Mouse (Mus musculus) heart, postnatal 4 days (tissue): ENCODE measurements around the gene Itga1. TPM values are rescaled to one million over a fixed set of nuclear protein-coding genes. Genes with fewer than 3 reads are reported as not detected.
A peak's percentile ranks its signal among the peaks of the same experiment; 100 is the strongest.

Source experiments
- DNase-seq: peaks from one replicate; pipeline ENCODE4 v3.0.0; 2021
- total RNA-seq, 2 experiments: library from RNA; stranded (reverse); gene quantifications; 2 replicates each; pipeline ENCODE4 v1.2.3; 2021

Itga1 gene
- total RNA-seq, 2 experiments from 2014 or later = 82.4 to 86.8 TPM

DNA sequence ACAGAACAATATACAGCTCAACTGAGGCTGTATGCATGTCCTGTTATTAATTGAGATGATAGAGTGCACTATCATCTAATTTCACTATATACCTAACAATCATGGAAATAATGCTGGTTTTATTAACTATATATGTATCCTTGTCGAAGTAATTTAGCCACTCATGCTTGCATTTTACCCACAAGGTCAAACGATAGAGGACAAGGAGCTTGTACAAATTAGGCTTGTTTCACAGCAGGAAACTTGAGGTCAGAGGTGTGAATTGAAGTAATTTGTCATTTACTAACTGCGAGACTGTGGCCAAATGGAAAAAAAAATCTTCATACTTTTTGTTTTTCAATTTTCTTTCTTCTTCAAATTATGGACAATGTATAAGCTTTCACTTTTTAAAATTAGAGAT is 3.5 kb downstream of the Itga1 start:
- no peak for DNase-seq

DNA sequence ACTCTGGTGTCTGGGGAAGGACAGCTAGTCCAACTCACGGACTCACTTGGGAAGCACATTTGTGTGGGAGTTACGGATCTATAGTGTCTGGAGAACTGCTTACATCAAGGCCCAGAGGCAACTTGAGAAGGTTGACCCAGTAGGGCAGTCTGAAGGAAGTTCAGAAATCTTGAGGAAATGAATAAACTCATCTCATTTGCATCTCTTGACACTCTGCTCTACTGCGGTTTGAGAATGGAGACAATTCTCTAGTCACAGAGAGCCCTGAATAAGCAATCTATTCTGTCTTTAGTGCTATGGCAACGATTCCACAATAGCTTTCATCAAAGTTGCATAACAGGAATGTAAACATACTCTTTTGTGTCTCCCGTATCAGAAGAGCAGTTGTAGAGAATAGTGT is 4.8 kb downstream of the Itga1 start:
- DNase-seq = no peak

DNA sequence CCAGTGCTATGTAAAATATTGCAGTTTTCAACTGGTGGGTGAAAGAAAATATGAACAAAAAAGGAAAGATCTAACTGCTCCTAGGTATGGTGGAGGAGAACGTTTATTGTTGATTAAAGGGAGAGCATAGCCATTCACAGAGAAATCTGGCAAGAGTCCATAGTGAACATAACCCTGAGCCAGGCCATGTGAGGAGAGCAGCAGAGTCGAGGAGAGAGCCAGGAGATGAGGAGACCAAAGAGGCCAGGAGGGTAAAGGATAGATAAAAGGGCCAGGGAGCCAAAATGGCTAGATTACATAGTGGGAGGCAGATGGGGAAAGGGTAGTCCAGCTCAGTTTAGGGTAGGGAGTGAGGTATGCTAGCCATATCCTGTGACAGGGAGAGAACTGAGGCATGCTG is 5.5 kb downstream of the Itga1 start:
- DNase-seq = no peak

DNA sequence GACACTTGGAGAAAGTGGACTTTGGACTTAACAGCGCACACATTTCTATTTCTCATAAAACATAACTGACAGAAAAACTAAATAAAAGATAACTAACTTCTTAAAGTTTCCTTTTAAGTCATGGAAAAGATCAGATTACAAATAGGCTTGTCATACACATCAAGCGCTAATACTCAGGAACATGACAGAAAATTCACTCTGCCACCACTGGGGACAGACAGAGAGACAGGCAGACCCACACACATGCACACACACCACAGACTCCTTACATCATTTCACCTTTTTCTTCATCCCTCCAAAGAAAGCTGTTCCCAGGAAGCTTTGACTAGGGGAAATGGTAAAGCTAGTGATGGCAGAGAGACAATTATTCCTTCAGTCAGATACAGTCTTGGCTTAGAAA is 6.4 kb downstream of the Itga1 start:
- DNase-seq = no peak

DNA sequence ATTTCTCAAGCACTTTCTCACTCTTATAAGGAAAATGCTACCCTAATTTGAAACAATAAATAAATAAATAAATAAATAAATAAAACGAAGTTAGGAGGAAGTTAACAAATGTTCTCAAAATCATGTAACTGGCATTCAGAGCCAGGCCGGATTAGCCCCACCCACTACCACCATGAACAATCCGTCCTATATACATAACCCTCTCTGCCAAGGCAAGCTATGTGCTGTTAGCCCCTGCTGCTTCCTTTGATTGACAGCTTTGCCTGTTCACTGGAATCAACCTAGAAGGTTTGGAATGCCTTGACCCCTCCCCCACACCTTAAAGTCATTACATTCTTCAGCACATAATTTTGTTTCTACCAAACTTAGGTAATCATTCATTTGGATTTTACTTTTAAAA is 10.3 kb downstream of the Itga1 start:
- DNase-seq = no peak

DNA sequence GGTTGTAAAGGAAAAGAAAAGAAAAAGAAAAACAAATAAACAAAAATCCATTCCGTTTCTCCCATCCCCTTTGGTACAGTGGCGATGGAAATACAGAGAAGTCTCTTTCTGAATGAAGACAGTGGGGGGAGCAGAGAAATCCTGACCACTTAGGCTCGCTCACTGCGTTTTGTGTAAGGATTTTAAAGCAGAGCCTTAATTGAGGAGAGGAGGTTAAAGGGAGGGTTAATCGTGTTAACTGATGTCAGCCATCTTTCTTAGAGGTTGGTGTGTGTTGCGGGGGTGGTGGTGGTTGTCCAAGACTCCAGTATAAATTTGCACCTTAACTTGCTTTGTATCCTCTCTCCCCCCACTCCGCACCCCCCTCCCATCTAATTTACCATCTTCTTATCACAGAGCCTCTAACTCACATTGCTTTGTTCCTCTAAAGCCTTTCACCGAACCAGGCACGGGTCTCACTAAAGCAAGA is 10.8 kb downstream of the Itga1 start:
- DNase-seq = no peak

DNA sequence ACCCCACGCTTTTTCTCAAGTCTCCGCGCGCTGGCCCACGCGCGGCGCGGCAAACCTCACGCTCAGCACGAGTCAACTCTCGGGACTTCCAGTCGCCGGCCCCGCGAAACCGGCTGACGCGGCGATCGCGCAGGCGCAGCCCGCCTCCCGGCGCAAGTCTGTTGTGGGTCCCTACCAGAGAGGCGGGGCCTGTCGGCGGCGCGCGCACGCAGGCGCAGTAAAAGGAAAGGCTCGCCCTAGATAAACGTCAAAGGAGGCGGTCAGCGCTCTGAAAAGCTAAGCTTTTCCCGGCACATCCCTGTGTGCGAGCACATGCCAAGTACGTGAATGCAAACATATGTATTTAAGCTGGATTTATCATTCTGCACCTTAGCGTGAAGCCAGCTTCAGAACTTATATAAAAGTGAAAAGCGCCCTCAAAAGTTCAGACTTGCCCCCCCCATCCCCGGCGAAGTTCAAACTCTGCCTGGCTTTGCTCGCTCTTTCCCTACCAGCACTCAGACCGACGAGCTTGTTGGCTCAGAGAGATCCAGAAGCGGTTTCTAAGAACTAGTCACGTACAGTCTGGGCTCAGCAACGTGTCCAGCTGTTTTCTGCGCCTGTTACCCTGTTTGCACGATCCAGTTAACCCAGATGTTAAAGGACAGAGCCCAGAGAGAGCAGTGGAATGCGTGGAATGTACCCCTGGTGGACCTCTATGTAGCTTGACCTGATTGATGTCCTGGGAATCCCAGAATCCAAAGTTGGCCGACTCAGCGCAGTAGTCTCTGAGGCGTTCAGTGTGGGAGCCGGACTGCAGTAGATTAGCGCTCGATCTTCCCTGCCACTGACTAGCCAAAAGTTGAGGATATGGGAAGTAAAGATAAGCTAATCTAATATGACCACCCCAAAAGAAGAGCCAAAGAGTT is 11.4 kb downstream of the Itga1 start, which contains the start of gene Pelo:
Gene Pelo, minus strand, starts transcription at position 118 of the 908 bp plus-strand sequence.
- DNase-seq = peak; percentile 97

DNA sequence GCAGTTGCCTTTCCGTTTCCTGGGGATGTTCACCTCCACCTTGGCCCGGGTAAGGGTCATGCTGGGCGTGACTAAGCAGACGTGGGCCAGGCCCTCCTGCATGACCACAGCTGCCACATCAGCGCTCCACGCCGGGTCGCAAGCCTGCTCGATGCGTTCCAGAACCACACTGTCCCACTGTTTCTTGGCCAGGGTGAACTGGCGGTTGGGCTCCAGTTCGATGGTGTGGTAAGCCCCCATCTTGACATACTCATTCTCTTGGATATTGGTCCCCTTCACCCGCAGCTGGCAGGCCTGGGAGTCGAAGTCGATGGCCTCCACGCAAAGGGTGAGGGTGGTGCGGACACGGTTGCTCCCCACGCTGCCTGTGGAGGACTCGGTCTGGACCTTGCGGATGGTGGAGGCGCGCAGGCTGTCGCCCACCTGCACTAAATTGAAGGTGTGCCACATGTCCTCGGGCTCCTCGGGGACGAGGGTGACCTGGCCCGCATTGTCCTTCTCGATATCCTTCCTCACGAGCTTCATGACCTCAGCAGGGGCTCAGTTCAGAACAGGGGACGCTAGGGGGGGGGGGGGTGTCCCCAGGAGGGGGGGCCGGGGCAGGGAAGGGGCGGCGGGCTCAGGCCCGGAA is 12.3 kb downstream of the Itga1 start:
- peak; percentile 51 for DNase-seq

DNA sequence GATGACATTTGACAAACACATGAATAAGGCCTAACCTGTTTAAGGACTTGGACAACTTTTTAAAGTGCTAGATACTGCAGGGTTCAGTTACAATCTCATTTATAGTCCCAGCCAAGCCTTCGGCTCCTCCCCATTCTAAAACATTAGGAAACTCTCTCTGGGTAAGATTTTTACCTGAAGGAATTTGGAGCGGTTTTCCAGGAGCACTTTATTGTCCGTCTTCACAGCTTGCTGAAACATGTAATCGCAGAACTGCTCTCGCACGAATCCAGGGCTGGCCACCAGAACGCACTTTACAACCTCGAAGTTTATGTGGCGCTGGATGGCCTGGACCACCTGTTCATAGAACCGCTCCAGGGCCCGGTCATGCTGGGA is 12.8 kb downstream of the Itga1 start:
- no peak for DNase-seq

DNA sequence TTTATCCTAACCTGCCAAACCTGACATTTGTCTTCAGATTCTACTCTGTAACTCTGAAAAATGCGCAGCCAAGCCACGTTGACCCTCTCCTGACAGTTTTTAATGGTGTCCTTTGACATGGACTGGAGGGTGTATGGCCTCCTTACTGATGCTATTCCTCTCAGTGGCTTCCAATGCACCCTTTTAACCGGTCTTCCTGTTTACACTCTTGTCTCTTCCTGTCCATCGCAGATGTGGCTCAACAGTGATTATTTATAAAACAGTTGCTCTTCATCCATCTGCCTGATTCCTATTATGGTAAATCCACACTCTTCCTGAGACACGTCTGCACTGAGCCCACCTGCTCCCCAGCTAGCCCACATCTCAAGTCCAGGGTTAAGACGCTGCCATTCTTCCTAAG is 15.8 kb downstream of the Itga1 start:
- no peak for DNase-seq

DNA sequence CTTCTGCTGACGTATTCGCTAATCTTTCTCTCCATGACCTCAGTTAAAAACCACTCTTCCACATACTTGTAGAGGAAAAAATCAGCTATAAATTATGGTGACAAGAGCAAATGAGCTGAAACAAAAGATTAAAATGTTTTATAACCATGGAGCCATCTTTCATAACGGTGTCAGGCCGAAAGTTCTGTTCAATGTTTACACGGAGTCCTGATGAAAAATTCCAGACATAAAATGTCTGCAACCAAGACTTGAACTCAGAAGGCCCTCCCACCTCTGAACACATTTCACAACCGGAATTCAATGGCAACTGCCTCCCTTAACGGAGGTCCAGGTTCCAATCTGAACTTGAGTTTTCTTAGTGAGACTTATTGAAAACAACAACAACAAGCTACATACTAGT is 19.4 kb downstream of the Itga1 start:
- DNase-seq = no peak

DNA sequence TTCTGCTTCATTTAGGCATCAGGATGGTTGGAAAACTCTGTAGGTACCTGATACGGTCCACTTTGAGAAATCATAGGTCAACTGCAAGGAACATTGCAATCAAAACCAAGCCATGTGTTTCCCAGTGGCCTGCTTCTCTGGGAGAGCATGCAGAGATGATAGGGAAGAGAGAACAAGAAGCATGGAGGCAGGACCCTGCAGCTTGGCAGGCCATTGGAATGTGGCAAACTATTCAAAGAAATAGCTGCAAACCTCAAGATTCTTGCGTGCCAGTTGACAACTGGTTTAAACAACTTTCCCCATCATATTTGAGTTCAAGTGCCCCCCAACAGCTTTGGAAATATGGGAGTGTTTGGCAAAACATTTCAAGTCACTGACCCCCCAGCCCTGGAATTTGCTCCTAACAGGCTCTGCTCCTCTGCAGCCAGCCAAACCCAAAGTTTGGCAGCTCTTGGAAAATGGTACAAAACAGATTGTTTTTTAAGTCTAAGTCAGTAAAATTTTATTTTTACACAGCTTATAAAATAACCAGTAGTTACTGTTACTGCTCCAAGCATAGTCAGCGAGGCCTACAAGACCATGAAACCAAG is 21.7 kb downstream of the Itga1 start:
- DNase-seq = no peak

DNA sequence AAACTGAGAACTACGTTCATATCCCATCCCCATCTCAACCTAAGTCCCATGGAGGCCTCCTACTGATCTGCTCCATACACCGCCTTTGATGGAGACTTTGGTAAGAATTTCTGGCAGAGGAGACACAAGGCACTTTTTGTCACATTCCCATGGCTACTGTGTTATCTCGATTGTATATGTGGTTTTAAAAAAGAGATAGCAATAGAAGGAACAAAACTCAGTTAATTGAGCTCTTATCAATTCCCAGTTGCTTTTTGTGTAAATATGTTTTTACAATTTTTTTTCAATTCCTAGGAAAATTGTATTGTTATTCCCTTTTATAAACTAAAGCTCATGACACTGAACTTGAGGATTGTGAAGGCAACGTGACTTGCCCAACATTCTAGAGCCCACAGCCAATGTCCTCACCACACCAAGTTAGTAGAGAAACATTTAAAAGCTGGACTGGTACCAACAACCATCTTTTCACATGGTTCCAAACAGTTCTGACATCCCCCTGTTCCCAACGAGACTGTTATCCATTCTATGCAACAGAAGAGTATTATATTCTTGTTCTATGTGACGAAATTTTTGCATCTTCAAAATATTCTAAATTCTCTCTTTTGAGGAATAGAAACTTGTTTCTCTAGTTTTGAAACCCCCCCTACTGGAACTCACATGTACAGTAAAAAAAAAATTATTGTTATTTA is 22.6 kb downstream of the Itga1 start:
- DNase-seq = no peak

DNA sequence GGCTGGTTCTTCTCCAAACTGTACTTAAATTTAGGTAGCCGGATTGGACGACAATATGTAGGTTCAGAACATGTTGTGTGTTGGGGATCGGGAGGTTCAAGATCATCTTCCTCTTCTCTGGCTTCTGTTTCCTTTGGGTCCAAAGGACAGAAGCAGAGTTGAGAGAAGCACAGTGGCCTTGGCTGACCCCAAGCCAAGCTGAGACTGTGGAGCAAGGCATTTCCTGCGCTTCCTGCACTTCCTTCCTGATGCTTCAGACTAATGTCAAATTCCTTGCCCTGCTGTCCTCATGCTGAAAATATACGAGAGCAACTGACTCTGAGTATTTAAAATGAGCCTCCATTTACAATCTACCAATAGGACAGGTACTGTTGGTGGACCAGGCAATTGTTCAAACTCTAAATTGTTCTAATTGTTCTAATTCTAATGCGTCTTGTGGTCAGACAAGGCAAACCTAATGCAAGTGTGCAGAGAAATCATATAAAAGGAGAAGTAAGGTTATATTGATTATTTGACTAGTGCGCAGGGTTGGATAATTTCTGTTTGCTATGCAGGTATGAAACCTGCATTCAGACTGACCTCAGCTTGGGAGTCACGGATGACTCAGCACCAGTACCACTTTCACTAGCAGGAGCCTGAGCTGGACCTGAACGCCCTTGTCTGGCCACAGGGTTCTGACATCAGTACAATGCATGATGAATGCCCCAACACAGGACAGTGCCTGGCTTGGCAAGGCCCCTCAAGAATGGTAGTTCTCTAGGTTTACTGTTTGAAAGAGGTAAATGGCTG is 24.2 kb downstream of the Itga1 start:
- no peak for DNase-seq

DNA sequence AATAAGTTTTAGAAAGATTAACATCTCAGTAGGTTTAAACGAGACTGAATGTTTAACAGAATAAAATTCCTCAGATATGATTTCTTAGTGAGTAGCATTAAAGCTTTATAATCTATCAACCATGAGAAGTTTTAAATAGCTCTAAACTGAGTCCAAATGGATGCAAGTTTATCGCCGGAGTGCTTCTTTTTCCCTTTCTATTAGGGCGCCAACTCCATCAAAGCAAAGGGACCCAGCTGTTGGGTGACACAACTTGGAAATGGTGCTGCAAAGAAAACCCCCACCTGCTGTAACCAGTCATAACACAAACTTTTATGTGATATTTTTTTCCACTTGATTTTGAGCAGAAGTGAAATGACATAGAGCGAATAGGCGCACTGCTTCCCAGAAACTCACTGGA is 29.4 kb downstream of the Itga1 start:
- no peak for DNase-seq

DNA sequence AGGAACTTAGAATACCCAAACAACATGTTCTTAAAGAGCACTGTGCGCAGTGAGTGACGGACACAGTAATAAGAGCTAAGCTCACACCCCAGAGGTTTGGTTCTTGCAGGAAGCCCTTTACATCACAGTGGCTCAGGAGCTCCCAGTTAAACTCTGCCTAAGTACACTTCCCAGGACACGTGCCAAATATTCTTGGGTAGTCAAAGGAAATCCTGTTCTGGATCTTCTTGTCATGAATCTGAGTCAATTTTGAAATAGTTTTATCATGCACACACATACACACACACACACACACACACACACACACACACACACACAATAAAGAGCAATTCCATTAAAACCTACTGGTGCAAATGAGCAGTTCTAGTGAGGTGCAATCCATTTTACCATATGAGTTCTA is 30.3 kb downstream of the Itga1 start:
- no peak for DNase-seq

DNA sequence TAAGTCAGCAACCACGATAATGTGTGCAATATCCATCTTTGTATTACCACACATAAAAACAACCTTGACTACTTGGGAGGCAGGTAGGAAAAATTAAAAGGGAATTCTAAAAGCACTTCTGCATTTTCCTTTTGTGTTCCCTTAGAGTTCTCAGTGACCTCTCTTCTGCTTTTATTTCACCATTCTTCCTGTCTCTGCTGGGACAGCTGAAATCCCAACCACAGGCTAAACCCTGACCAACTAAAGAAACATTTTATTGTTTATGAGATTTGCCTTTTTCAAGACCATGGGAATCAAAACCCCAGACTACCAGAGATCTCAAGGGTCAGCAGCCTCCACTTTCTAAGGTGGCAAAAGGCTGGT is 33.8 kb downstream of the Itga1 start:
- no peak for DNase-seq

DNA sequence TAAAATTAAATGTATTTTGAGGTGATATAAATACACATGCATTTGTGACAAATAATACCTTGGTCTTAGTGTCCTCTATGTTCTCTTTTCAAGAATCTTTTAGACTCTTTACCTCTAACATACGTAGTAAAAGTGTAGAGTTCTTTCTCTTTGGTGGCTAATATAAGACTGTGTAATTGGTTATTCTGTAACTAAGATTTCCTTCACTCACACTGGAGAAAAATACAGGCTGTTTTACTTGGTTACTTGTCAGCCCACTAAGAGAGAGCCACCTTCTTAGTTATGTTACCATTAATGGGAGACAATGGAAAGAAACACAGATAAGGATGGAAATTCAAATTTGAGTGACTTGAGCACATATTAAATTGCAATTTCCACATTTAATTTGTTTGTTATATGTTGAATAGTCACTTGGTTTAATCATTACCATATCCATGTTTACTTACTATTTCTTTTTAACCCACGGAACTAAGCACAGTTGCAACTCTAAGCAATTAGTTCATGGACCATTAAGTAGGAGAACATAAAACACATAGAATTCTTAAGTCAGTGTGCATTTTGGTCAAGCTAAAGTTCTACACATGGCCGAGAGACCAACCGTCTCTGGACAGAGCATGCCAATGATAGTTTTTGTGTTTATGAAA is 34.3 kb downstream of the Itga1 start:
- DNase-seq = no peak

DNA sequence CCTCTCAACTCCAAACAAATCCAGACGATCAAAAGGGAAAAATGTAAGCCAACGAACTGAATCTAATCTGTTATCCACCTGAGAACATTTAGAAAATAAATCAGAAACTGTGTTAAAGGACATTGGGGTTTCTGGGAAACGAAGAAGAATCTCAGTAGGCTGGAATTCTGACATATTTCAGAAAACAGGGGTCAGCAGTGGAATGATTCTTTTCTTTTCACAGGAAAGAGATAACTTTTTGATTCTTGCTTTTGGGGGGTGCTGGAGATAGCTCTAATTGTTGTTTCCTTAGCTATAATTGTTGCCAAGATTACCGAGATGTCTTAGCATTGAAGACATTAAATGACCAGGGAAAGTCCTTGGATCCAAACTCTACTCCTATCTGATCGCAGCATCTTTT is 44.2 kb downstream of the Itga1 start:
- no peak for DNase-seq

DNA sequence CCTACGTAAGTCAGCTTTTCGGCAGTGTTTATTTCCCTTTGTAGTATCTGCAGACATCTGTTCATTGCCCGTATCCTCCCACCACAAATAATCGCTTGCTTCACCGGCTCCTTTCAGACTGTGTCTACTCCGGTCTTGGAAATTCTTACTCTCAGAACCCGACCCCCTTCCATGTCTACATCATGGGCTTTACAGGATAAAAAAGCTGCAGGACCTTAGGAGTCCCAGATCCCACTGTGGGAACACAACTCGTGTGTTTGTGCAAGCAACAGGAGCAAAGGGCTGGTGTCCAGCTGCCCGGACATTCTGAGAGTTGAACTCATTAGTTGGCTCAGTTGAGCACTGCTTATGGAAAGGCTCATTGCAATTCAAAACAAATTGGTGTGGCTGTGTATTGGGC is 47.0 kb downstream of the Itga1 start:
- DNase-seq = no peak

DNA sequence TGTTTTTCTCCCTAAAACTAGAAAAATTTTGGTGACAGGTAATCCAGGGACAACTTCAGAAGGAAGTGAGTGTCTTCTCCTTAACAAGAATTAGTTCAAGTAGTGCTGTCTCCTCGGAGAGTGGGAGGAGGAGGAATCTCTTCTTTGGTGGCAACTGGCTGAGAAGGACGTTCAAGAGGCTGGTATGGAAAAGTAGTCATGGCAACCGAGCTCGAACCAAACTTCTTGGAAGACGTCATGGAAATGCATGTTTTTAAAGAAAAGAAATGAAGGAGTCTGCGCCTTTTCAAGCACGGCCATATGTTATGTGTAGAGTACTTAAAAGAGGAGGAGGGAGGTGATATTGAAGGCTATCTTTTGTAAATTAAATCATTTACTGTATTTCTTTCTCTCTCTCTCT is 49.2 kb downstream of the Itga1 start:
- DNase-seq = no peak
